10 mouse cellular contexts compared by ENCODE assay signal in the genomic region with DNA sequence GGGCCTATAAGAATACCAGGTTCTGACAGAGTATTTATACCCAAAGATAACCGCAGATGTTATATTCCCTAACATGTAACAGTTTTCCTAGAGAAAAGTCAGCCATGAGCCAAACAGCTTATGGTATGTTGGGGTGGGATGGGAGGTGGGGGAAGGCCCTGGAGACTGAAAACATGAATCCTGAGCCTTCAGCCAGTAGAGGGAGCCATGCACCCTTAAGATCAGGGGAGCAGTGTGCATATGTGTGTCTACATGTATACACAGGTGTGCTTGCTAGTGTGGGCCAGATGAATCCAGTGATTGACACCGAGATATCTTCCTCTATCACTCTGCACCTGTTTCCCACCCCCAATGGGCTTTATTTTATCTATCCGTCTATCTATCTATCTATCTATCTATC. TPM values are rescaled to one million over a fixed set of nuclear protein-coding genes. Genes with fewer than 3 reads are reported as not detected.
DNase-seq lines count a peak whose midpoint lies in the region; ATAC-seq and TF ChIP-seq lines count a peak whose summit lies in the region.
"Had no signal": no experiment of that assay in that cellular context is flagged by ENCODE, and none has a peak within 500 bp of the region (broad histone marks: within the 10 kb centered on the region; RNA-seq: fewer than 3 reads in every experiment).

No protein-coding gene starts in this region.

- TF ChIP-seq EP300 in CH12.LX (IDR thresholded peaks at IDR 0.05; ENCODE audit: low read length): no peak

- dilution Hi-C loops in CH12.LX (cut with MboI; ENCODE audit: extremely low pct_ligation_motif_present, extremely low pct_unique_long_range_greater_than_20kb, low sequenced_read_pairs): no loop called here

- no peak for ATAC-seq in forebrain, embryonic 14.5 days
- no peak for ATAC-seq in forebrain, embryonic 12.5 days (ENCODE audit: low FRiP score)
- no peak for ATAC-seq in activated CD4-positive, CD25-positive, alpha-beta regulatory T cell, adult 4 months

- H3K4me1 ChIP-seq in forebrain, embryonic 14.5 days (ENCODE audit: control insufficient read depth, insufficient read depth, low read length): no peaks in the 10 kb centered on the region
- H3K4me1 ChIP-seq in forebrain, embryonic 12.5 days: no peaks in the 10 kb centered on the region
- H3K4me1 ChIP-seq in CH12.LX (ENCODE audit: control insufficient read depth in 1 of 2, insufficient read depth in 2 of 2): peaks cover 3 to 19% of the 10 kb centered on the region in 2 experiments; a peak in 3 of 4 replicates
- H3K4me1 ChIP-seq: embryonic facial prominence, embryonic 15.5 days; limb, embryonic 12.5 days had no signal

- WGBS in forebrain, embryonic 14.5 days: 58% methylated on average over 3 of the region's 3 CpGs
- 75% methylated on average over 3 of the region's 3 CpGs for WGBS in forebrain, embryonic 12.5 days

- peak; percentile 72 for TF ChIP-seq RAD21 in CH12.LX (IDR thresholded peaks at IDR 0.05; ENCODE audit: low read depth, low read length)

- no peak overlapping the region for H3K27ac ChIP-seq in forebrain, embryonic 14.5 days (ENCODE audit: low read depth, low read length)
- no peak overlapping the region for H3K27ac ChIP-seq in forebrain, embryonic 12.5 days
- no peak overlapping the region for H3K27ac ChIP-seq in CH12.LX (ENCODE audit: insufficient read depth, low read depth)
- H3K27ac ChIP-seq: embryonic facial prominence, embryonic 15.5 days; limb, embryonic 12.5 days had no signal

- H3K36me3 ChIP-seq in forebrain, embryonic 14.5 days (ENCODE audit: control insufficient read depth, insufficient read depth, low read length): no peaks in the 10 kb centered on the region
- H3K36me3 ChIP-seq in forebrain, embryonic 12.5 days (replicated peaks): no peaks in the 10 kb centered on the region
- H3K36me3 ChIP-seq in CH12.LX (replicated peaks in 1 of 2; ENCODE audit: control insufficient read depth in 1 of 2, insufficient read depth in 1 of 2, low read length in 1 of 2): no peaks in the 10 kb centered on the region
- H3K36me3 ChIP-seq: embryonic facial prominence, embryonic 15.5 days; limb, embryonic 12.5 days had no signal

- peak; percentile 52 for DNase-seq in forebrain, embryonic 14.5 days (ENCODE audit: low spot score)
- DNase-seq in left cerebral cortex, postnatal 4 days: peak; percentile 26
- DNase-seq in left cerebral cortex, postnatal 36 days (ENCODE audit: low spot score in 2 of 2): no peak
- no peak for DNase-seq in CH12.LX (ENCODE audit: extremely low read depth)
- peak; percentile 55 for DNase-seq in embryo, embryonic 11 days
- DNase-seq in urinary bladder, adult 18-20 months (ENCODE audit: low spot score in 2 of 2): no peak

- intact Hi-C loops in left cerebral cortex, postnatal 4 days (cut with DNase I): no loop called here
- intact Hi-C loops in left cerebral cortex, postnatal 36 days (cut with DNase I): no loop called here

- H3K4me2 ChIP-seq in forebrain, embryonic 14.5 days (ENCODE audit: low read length): no peak overlapping the region
- no peak overlapping the region for H3K4me2 ChIP-seq in forebrain, embryonic 12.5 days
- H3K4me2 ChIP-seq in CH12.LX (ENCODE audit: insufficient read depth, low read depth, poor library complexity, severe bottlenecking): no peak overlapping the region
- H3K4me2 ChIP-seq: embryonic facial prominence, embryonic 15.5 days; limb, embryonic 12.5 days had no signal

- in situ Hi-C loops in CH12.LX (cut with MboI; ENCODE audit: low pct_ligation_motif_present, low pct_unique_long_range_greater_than_20kb, low sequenced_read_pairs): no loop called here

- peak; percentile 47 to 75 for TF ChIP-seq CTCF in CH12.LX (conservative IDR thresholded peaks at IDR 0.05 in 1 of 2, IDR thresholded peaks at IDR 0.05 in 1 of 2; ENCODE audit: low read depth in 2 of 2, low read length in 2 of 2)

- no peaks in the 10 kb centered on the region for H3K79me2 ChIP-seq in CH12.LX (replicated peaks; ENCODE audit: control insufficient read depth, extremely low read depth, insufficient read depth, poor library complexity, severe bottlenecking)

- H3K27me3 ChIP-seq in forebrain, embryonic 14.5 days (replicated peaks; ENCODE audit: control insufficient read depth, insufficient read depth, low read length): no peaks in the 10 kb centered on the region
- H3K27me3 ChIP-seq in forebrain, embryonic 12.5 days: no peaks in the 10 kb centered on the region
- no peaks in the 10 kb centered on the region for H3K27me3 ChIP-seq in CH12.LX (replicated peaks)
- H3K27me3 ChIP-seq: embryonic facial prominence, embryonic 15.5 days; limb, embryonic 12.5 days had no signal

- H3K9ac ChIP-seq in forebrain, embryonic 14.5 days (ENCODE audit: low read length): no peak overlapping the region
- no peak overlapping the region for H3K9ac ChIP-seq in forebrain, embryonic 12.5 days
- H3K9ac ChIP-seq in CH12.LX (ENCODE audit: insufficient read depth, low read depth): no peak overlapping the region
- H3K9ac ChIP-seq: embryonic facial prominence, embryonic 15.5 days; limb, embryonic 12.5 days had no signal

- H3K9me3 ChIP-seq in forebrain, embryonic 14.5 days (replicated peaks; ENCODE audit: control insufficient read depth, low read length): no peaks in the 10 kb centered on the region
- no peaks in the 10 kb centered on the region for H3K9me3 ChIP-seq in forebrain, embryonic 12.5 days
- no peaks in the 10 kb centered on the region for H3K9me3 ChIP-seq in CH12.LX (replicated peaks; ENCODE audit: low read length)
- H3K9me3 ChIP-seq: embryonic facial prominence, embryonic 15.5 days; limb, embryonic 12.5 days had no signal

- no peak overlapping the region for H3K4me3 ChIP-seq in forebrain, embryonic 14.5 days (ENCODE audit: low read depth, low read length)
- H3K4me3 ChIP-seq in forebrain, embryonic 12.5 days (replicated peaks): no peak overlapping the region
- no peak overlapping the region for H3K4me3 ChIP-seq in CH12.LX (replicated peaks in 1 of 3; ENCODE audit: low read depth in 2 of 3, low read length in 2 of 3, poor library complexity in 1 of 3)
- H3K4me3 ChIP-seq: embryonic facial prominence, embryonic 15.5 days; limb, embryonic 12.5 days had no signal

- no peak for TF ChIP-seq POLR2A in CH12.LX (IDR thresholded peaks at IDR 0.05; ENCODE audit: low read depth, low read length)

TF ChIP-seq in CH12.LX, 34 proteins besides CTCF, POLR2A, EP300 and RAD21:
- peak; percentile 48 for TF ChIP-seq SMC3 (IDR thresholded peaks at IDR 0.05; ENCODE audit: low read depth, low read length)
- TF ChIP-seq MAZ (IDR thresholded peaks at IDR 0.05; ENCODE audit: low read depth, low read length): 0 out of 2 replicates have a peak, but pooled peaks have one; percentile 26
- no peak for TF ChIP-seq MAFK (IDR thresholded peaks at IDR 0.05; ENCODE audit: insufficient replicate concordance, low read length)

RNA-seq across cellular contexts. Expression of a gene that starts 20.2 kb away (rescaled TPM):
- 147 and 206 TPM in 2 replicates for polyA plus RNA-seq in forebrain, embryonic 14.5 days (2014; fragmentation: Nextera tagmentation; extraction: Ambion mirVana)
- 325 and 333 TPM in 2 replicates for polyA plus RNA-seq in forebrain, embryonic 12.5 days (2016; fragmentation: Nextera tagmentation; extraction: Ambion mirVana)
- total RNA-seq in left cerebral cortex, postnatal 4 days (2021): 10 to 100 TPM; 13.8 to 14.0 TPM
- total RNA-seq in left cerebral cortex, postnatal 36 days (2021): 1 to 10 TPM; 6.0 TPM
- total RNA-seq in CH12.LX (2012; rRNA removed) (89.4 and 99.1 TPM in 2 replicates), CH12.LX (2014; rRNA removed) (125 and 138 TPM in 2 replicates)
- 143 and 163 TPM in 2 replicates for polyA plus RNA-seq in CH12.LX (2012; ENCODE audit: insufficient read length, low read depth)
- polyA plus RNA-seq in activated CD4-positive, CD25-positive, alpha-beta regulatory T cell, adult 4 months (2017; shearing (Covaris generic)): 100 to 1,000 TPM in 1 of 2 experiments, 10 to 100 TPM in 1; 79.2 to 115 TPM

RNA-seq across cellular contexts. Expression of a gene that starts 24.6 kb away (rescaled TPM):
- polyA plus RNA-seq in forebrain, embryonic 14.5 days (2014; fragmentation: Nextera tagmentation; extraction: Ambion mirVana): 152 and 207 TPM in 2 replicates
- 109 and 134 TPM in 2 replicates for polyA plus RNA-seq in forebrain, embryonic 12.5 days (2016; fragmentation: Nextera tagmentation; extraction: Ambion mirVana)
- total RNA-seq in left cerebral cortex, postnatal 4 days (2021): 100 to 1,000 TPM; 797 to 798 TPM
- 10 to 100 TPM; 21.6 to 30.1 TPM for total RNA-seq in left cerebral cortex, postnatal 36 days (2021)
- 0.21 TPM in 1 of 2 replicates, not detected in the other for total RNA-seq in CH12.LX (2012; rRNA removed)
- total RNA-seq in CH12.LX (2014; rRNA removed): not detected in 2 replicates
- not detected in 2 replicates for polyA plus RNA-seq in CH12.LX (2012; ENCODE audit: insufficient read length, low read depth)
- not detected for polyA plus RNA-seq in activated CD4-positive, CD25-positive, alpha-beta regulatory T cell, adult 4 months (2017; shearing (Covaris generic))

RNA-seq across cellular contexts. Expression of a gene that starts 39.0 kb away (rescaled TPM):
- polyA plus RNA-seq in forebrain, embryonic 14.5 days (2014; fragmentation: Nextera tagmentation; extraction: Ambion mirVana): 33.6 and 35.1 TPM in 2 replicates
- 22.0 and 24.6 TPM in 2 replicates for polyA plus RNA-seq in forebrain, embryonic 12.5 days (2016; fragmentation: Nextera tagmentation; extraction: Ambion mirVana)
- total RNA-seq in left cerebral cortex, postnatal 4 days (2021): 10 to 100 TPM; 23.3 to 27.9 TPM
- 10 to 100 TPM; 38.5 to 38.7 TPM for total RNA-seq in left cerebral cortex, postnatal 36 days (2021)
- total RNA-seq in CH12.LX (2012; rRNA removed) (8.9 and 10.5 TPM in 2 replicates), CH12.LX (2014; rRNA removed) (8.0 and 9.5 TPM in 2 replicates)
- 9.0 and 9.4 TPM in 2 replicates for polyA plus RNA-seq in CH12.LX (2012; ENCODE audit: insufficient read length, low read depth)
- polyA plus RNA-seq in activated CD4-positive, CD25-positive, alpha-beta regulatory T cell, adult 4 months (2017; shearing (Covaris generic)): 10 to 100 TPM in 1 of 2 experiments, 1 to 10 TPM in 1; 8.7 to 15.7 TPM

Comparison
In these comparisons a context has a peak if more than half of its experiments do, and no peak if none do; other contexts are left out.
1. DNase-seq: peak in forebrain, embryonic 14.5 days (single experiment), left cerebral cortex, postnatal 4 days (single experiment) and embryo, embryonic 11 days (single experiment); none in left cerebral cortex, postnatal 36 days (0 of 2), CH12.LX (single experiment) and urinary bladder, adult 18-20 months (0 of 2).
2. RNA of a gene that starts 24.6 kb away (polyA plus RNA-seq): 152 to 207 TPM in forebrain, embryonic 14.5 days and 109 to 134 TPM in forebrain, embryonic 12.5 days; not detected in CH12.LX and not detected in activated CD4-positive, CD25-positive, alpha-beta regulatory T cell, adult 4 months; every median in the first group is over 10 times any median in the second.